Mouse (Mus musculus): ENCODE measurements around the gene Cmya5.

GRCm38 (mm10) chr13:93096643-93097042 is 47.9 kb downstream of the Cmya5 start:
- TF ChIP-seq CTCF (IDR thresholded peaks at IDR 0.05; ENCODE audit: low read depth) (no peak), EP300 (IDR thresholded peaks at IDR 0.05; ENCODE audit: low read depth) (no peak)

Data from liver, embryonic 14.5 days (tissue).